Mouse (Mus musculus) neural tube, embryonic 11.5 days (tissue): ENCODE data around the gene Nr1h2. TPM values are rescaled to one million over a fixed set of nuclear protein-coding genes. Genes with fewer than 3 reads are reported as not detected.

ENCODE experiments used
- ATAC-seq: fragments of 200-750 bp; cut with Nextera tagmentation; 2 replicates; pipeline ENCODE4 v1.8.0; 2017; ENCODE audit warnings: moderate number of reproducible peaks, mild to moderate bottlenecking, moderate TSS enrichment, moderate library complexity; ENCODE audit not compliant: insufficient read depth, low FRiP score, low TSS enrichment
- DNase-seq: peaks from one replicate; pipeline ENCODE4 v3.0.0-alpha.2; 2015; ENCODE audit warnings: low spot score
- H3K27ac ChIP-seq: fragments of 300-500 bp; sonication (generic); 2 replicates; pipeline ENCODE4 v1.5.1; 2014; ENCODE audit warnings: low read depth, mild to moderate bottlenecking, low read length
- H3K27me3 ChIP-seq: fragments of 300-500 bp; sonication (generic); 2 replicates; pipeline ENCODE4 v1.6.1; 2014; ENCODE audit warnings: mild to moderate bottlenecking, low read length, mixed read lengths; ENCODE audit not compliant: control insufficient read depth, insufficient read depth
- H3K36me3 ChIP-seq: fragments of 300-500 bp; sonication (generic); 2 replicates; pipeline ENCODE4 v1.6.1; 2014; ENCODE audit warnings: mild to moderate bottlenecking, low read length, moderate library complexity, mixed read lengths; ENCODE audit not compliant: control insufficient read depth, insufficient read depth
- H3K4me1 ChIP-seq: fragments of 300-500 bp; sonication (generic); 2 replicates; pipeline ENCODE4 v1.6.1; 2014; ENCODE audit warnings: low read length, mixed read lengths; ENCODE audit not compliant: control insufficient read depth, insufficient read depth
- H3K4me2 ChIP-seq: fragments of 300-500 bp; sonication (generic); 2 replicates; pipeline ENCODE4 v1.6.1; 2014; ENCODE audit warnings: low read depth, mild to moderate bottlenecking, moderate library complexity
- H3K4me3 ChIP-seq: fragments of 300-500 bp; sonication (generic); 2 replicates; pipeline ENCODE4 v1.5.1; 2014; ENCODE audit warnings: low read depth, low read length
- H3K9ac ChIP-seq: fragments of 300-500 bp; sonication (generic); 2 replicates; pipeline ENCODE4 v1.6.1; 2014; ENCODE audit warnings: mild to moderate bottlenecking, low read length
- H3K9me3 ChIP-seq: fragments of 300-500 bp; sonication (generic); 2 replicates; pipeline ENCODE4 v1.6.1; 2016; ENCODE audit warnings: low read length; ENCODE audit not compliant: control insufficient read depth
- WGBS: fragments of 180-500 bp; shearing (Covaris S2); extraction: QIAGEN DNeasy Blood & Tissue Kit; methylation state at CpG from one replicate; pipeline ENCODE4 v1.1.7; 2014; 5-methylcytosine and 5-hydroxymethylcytosine counted together
- polyA plus RNA-seq: library from polyadenylated mRNA; unstranded; fragments of >200 nt; fragmentation: Nextera tagmentation; extraction: Ambion mirVana; gene quantifications from 2 replicates; pipeline ENCODE4 v1.2.1, GENCODE M21; 2014

Gene Nr1h2
- polyA plus RNA-seq, result 68.1 and 71.9 TPM in 2 replicates

DNA sequence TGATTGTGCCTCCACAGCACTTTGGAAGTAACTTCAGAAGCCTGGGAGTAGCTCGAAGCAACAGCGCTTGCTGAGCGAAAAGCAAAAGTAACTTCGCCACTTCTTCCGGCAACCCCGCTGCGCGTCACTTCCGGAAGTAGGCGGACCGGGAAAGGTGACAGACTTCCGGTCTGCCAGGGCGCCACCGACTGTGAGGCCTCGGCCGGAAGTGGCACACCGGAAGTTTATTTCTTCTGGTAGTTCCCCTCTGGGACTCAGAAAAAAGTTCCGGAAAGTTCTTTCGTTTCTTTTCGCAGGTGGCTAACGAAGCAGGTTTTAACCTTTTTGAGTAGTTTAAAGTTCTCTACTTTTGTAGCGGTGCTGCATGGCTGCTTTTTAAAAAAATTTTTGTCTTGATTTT is at the start of gene Nr1h2:
Nr1h2 (minus strand) TSS at position 126 of the 400 bp plus-strand sequence.
- no peaks in the 10 kb centered on the region for H3K27me3 ChIP-seq
- peak within 1 kb of the TSS; percentile 61 for H3K9ac ChIP-seq
- no peaks in the 10 kb centered on the region for H3K9me3 ChIP-seq
- peak within 1 kb of the TSS; percentile 84 for H3K27ac ChIP-seq
- peak within 1 kb of the TSS; percentile 81 for H3K4me3 ChIP-seq
- H3K4me1 ChIP-seq, result peaks cover 3% of the 10 kb centered on the region; the same call in 1 of the 2 replicates
- WGBS, result under 1% methylated on average over 22 of the region's 22 CpGs
- ATAC-seq (peak; percentile 76), DNase-seq (peak; percentile 97)
- H3K36me3 ChIP-seq, result peaks cover 9% of the 10 kb centered on the region; the same call in 1 of the 2 replicates
- H3K4me2 ChIP-seq, result peak within 1 kb of the TSS; percentile 57

DNA sequence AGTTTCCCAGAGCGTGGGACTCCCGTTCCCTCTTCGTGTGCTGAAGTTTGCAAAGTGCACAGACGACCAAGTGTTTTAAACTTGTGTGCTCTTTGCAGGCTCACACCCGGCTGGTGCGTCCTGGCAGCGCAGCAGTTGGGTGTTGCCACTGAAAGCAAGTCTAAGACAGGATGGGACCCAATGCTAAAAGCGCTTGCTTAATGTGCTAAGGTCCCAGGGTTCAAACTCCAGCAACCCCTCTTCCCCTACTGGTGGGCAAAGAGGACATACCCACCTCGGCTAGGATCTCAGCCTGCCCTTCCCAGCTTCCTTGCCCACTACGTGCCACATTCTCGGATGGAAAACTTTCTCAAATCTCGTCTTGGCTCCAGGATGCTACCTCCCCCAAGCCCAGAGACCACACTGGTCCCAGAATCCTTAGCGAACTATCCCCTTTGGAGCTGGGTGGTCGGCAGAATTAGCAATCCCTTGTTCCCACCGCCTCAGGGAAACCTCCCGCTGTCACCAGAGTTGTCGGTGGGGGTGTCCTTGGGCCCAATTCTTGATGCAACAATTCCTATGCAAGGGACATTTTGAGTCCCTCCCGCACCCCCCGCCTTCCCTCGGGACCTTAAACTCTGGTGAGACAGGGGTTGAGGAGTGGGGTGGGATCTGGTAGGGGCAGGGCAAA is 49.6 kb upstream of the Nr1h2 start:
- peaks cover 5% of the 10 kb centered on the region; the same call in 1 of the 2 replicates for H3K4me1 ChIP-seq
- ATAC-seq (no peak), DNase-seq (no peak)
- peak overlapping the region; percentile 29 for H3K4me2 ChIP-seq
- no peak overlapping the region for H3K27ac ChIP-seq
- no peaks in the 10 kb centered on the region for H3K9me3 ChIP-seq
- peaks cover 24% of the 10 kb centered on the region; the same call in 1 of the 2 replicates for H3K27me3 ChIP-seq
- WGBS, result 3% methylated on average over 20 of the region's 20 CpGs
- peak overlapping the region; percentile 22; the same call in 1 of the 2 replicates for H3K4me3 ChIP-seq
- no peaks in the 10 kb centered on the region for H3K36me3 ChIP-seq
- H3K9ac ChIP-seq, result no peak overlapping the region

DNA sequence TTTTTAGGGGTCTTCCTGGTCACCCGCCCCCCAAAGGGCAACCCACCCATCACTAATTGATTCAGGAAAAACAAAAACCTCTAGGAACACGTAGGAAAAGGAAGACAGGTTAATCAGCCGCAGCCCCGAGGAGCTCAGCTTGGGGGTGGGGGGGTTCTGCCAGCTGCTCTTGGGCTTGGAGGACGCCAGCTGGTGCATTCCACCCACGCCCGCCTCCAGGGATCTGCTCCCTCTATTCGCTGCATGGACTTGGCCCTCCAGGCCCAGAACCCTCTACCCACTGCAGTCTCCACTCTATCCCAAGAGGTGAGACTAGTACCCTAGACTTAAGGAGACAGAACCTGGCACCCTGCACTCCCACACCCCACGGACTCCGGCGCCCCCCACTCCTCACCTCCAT is 48.7 kb upstream of the Nr1h2 start:
- peaks cover 21% of the 10 kb centered on the region; the same call in 1 of the 2 replicates for H3K27me3 ChIP-seq

DNA sequence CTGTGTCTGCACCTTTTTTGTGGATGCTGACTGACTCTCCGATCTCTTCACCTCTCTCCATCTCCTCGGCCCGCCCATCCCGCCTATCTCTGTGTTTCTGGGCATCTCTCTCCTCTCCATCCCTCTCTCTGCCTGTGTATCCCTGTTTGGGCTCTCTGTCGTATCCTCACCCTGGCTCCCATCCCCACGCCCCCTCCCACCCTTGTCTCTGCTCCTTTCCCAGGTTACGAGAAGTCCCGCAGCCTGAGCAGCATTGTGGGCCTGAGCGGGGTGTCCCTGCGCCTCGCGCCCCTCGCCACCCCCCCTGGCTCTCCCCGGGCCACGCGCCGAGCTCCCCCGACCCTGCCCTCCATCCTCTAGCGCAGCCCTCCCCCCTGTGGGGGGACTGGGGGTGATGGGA is 47.9 kb upstream of the Nr1h2 start:
- no peak overlapping the region; the same call in 1 of the 2 replicates for H3K9ac ChIP-seq
- H3K27me3 ChIP-seq, result peaks cover 19% of the 10 kb centered on the region; the same call in 1 of the 2 replicates
- ATAC-seq (no peak), DNase-seq (no peak)
- 15% methylated on average over 19 of the region's 19 CpGs for WGBS
- no peak overlapping the region for H3K27ac ChIP-seq
- peaks cover 5% of the 10 kb centered on the region; the same call in 1 of the 2 replicates for H3K4me1 ChIP-seq
- H3K4me2 ChIP-seq, result no peak overlapping the region
- H3K36me3 ChIP-seq, result no peaks in the 10 kb centered on the region
- H3K9me3 ChIP-seq, result no peaks in the 10 kb centered on the region
- H3K4me3 ChIP-seq, result no peak overlapping the region

More for the DNA sequence above, 48.7 kb upstream of the Nr1h2 start:
- ATAC-seq (no peak), DNase-seq (peak; percentile 58)
- H3K27ac ChIP-seq, result no peak overlapping the region
- no peaks in the 10 kb centered on the region for H3K36me3 ChIP-seq
- 13% methylated on average over 11 of the region's 11 CpGs for WGBS
- no peak overlapping the region for H3K4me2 ChIP-seq
- no peak overlapping the region for H3K9ac ChIP-seq
- H3K9me3 ChIP-seq, result no peaks in the 10 kb centered on the region
- H3K4me1 ChIP-seq, result peaks cover 5% of the 10 kb centered on the region; the same call in 1 of the 2 replicates
- no peak overlapping the region for H3K4me3 ChIP-seq

DNA sequence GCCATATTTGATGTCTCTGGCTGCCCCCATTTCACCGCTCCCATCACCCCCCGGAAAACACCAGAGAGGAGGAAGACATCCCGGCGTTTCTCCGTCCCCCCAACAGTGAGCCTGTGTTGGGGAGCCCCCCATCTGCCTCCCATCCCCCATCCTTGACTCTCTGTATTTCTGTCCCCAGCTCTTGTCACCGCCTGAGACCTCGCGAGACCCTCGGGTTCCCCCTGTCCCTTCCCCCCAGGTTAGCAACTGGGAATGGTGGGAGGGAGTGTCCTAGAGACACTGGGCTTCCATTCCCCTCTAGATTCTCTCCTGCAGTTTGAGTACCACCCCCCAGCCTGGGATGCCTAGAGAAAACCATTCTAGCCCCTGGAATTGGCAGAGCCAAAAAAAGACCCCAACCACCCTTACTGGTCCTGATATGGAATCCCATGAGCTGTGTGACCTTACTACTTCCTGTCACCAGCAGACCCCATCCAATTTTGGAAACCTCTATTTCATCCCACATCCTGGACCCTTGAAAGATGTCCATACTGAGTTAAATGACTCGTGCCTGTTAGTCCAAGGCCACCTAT is 47.0 kb upstream of the Nr1h2 start:
- H3K4me2 ChIP-seq, result no peak overlapping the region
- DNase-seq, result no peak
- no peak overlapping the region for H3K27ac ChIP-seq
- peaks cover 5% of the 10 kb centered on the region; the same call in 1 of the 2 replicates for H3K4me1 ChIP-seq
- ATAC-seq, result no peak
- H3K4me3 ChIP-seq, result no peak overlapping the region
- H3K9ac ChIP-seq, result no peak overlapping the region
- no peaks in the 10 kb centered on the region for H3K9me3 ChIP-seq
- peaks cover 12% of the 10 kb centered on the region; the same call in 1 of the 2 replicates for H3K27me3 ChIP-seq
- WGBS, result 81% methylated on average over 10 of the region's 10 CpGs
- H3K36me3 ChIP-seq, result no peaks in the 10 kb centered on the region

DNA sequence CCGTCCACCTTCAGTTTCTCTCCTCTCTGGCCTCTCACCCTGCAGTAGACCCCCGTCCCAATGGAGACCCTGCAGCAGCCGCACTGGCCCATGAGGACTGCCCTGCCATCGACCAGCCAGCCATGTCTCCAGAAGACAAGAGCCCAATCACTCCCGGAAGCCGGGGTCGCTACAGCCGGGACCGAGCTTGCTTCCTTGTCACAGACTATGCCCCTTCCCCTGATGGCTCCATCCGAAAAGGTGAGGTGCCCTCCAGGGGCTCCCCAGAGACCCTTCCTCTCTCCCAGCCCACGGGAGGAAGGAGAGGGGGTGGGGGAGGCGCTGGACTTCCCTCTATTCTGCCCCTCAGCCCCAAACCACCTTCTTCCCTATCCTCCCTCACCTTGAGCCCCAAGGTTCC is 44.6 kb upstream of the Nr1h2 start:
- H3K9me3 ChIP-seq, result no peaks in the 10 kb centered on the region
- ATAC-seq (no peak), DNase-seq (no peak)
- H3K4me2 ChIP-seq, result no peak overlapping the region
- peaks cover 14% of the 10 kb centered on the region for H3K27me3 ChIP-seq
- no peak overlapping the region for H3K4me3 ChIP-seq
- H3K4me1 ChIP-seq, result peaks cover 7% of the 10 kb centered on the region
- no peak overlapping the region for H3K27ac ChIP-seq
- no peak overlapping the region for H3K9ac ChIP-seq
- H3K36me3 ChIP-seq, result no peaks in the 10 kb centered on the region
- WGBS, result 81% methylated on average over 11 of the region's 12 CpGs

DNA sequence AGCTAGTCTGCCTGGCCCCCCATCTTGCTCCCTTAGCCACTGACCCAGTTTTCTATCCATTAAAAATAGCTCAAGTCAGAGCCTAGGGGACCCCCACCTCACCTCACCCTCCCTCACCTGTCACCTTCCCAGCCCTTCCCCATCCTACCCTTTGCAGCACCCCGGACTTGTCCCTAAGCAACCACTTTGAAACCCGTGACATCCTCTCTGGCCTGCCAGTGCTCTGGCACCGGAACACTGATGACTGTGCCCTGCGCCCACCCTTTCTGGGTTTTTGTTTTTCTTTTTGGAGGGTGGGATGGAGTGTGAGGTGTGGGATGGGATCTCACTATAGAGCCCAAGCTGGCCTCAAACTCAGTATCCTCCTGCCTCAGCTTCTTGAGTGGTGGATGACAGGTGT is 43.9 kb upstream of the Nr1h2 start:
- peaks cover 12% of the 10 kb centered on the region for H3K27me3 ChIP-seq
- no peaks in the 10 kb centered on the region for H3K9me3 ChIP-seq
- H3K27ac ChIP-seq, result no peak overlapping the region
- no peak overlapping the region for H3K4me3 ChIP-seq
- no peak overlapping the region for H3K9ac ChIP-seq
- WGBS, result 88% methylated on average over 4 of the region's 4 CpGs
- no peaks in the 10 kb centered on the region for H3K36me3 ChIP-seq
- ATAC-seq (no peak), DNase-seq (no peak)
- H3K4me1 ChIP-seq, result peaks cover 7% of the 10 kb centered on the region
- H3K4me2 ChIP-seq, result no peak overlapping the region

DNA sequence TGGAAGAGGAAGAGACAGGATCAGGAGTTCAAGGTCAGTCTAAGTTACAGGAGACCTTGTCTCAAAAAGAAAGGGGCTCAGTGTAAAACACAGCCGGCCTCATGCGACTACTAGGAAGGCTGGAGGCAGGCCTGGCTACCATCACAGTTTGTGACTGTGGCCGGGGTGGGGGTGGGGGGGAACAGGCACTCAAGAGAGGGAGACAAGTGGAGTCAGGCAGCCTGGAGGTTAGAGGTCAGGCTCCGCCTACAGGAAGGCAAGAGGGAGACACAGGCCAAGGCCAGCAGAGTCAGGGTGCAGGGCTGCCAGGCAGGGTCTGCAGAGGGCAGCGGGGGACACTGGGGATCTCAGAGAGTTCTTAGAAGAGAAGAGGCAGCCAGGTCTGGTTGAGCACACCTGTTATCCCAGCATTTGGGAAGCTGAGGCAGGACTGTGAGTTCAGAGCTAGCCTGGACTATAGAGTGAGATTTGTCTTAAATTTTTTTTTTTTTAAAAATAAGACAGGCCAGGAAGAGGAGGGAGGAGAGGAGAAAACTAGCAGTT is 43.3 kb upstream of the Nr1h2 start:
- no peak for ATAC-seq
- DNase-seq, result no peak
- 63% methylated on average over 5 of the region's 5 CpGs for WGBS
- Histone ChIP-seq H3K4me3 (no peak overlapping the region), H3K36me3 (no peaks in the 10 kb centered on the region), H3K27me3 (peaks cover 15% of the 10 kb centered on the region), H3K27ac (no peak overlapping the region), H3K9me3 (no peaks in the 10 kb centered on the region), H3K9ac (no peak overlapping the region), H3K4me1 (peaks cover 10% of the 10 kb centered on the region), H3K4me2 (no peak overlapping the region)
